Mouse (Mus musculus) small intestine, adult 2 months (tissue): Measurements from ENCODE around the gene Vhl. TPM values are rescaled to one million over a fixed set of nuclear protein-coding genes. Genes with fewer than 3 reads are reported as not detected.

Experiments used
- H3K27ac ChIP-seq: fragments of 200-500 bp; 2 replicates; pipeline ENCODE4 v1.5.1; 2012; ENCODE audit warnings: low read depth, low read length, control low read depth, inconsistent platforms; ENCODE audit not compliant: insufficient read depth
- H3K27me3 ChIP-seq: fragments of 200-500 bp; 2 replicates; pipeline ENCODE4 v1.6.1; 2012; ENCODE audit warnings: mild to moderate bottlenecking, moderate library complexity, low read length, inconsistent platforms; ENCODE audit not compliant: control insufficient read depth, insufficient read depth
- H3K36me3 ChIP-seq: fragments of 200-500 bp; 2 replicates; pipeline ENCODE4 v1.6.1; 2012; ENCODE audit warnings: mild to moderate bottlenecking, low read length, control low read depth, inconsistent platforms; ENCODE audit not compliant: control insufficient read depth, insufficient read depth
- H3K4me1 ChIP-seq: fragments of 200-500 bp; 2 replicates; pipeline ENCODE4 v1.6.1; 2012; ENCODE audit warnings: low read length, inconsistent platforms, mixed read lengths; ENCODE audit not compliant: control insufficient read depth, insufficient read depth, insufficient read length
- H3K4me3 ChIP-seq: fragments of 200-500 bp; 2 replicates; pipeline ENCODE4 v1.5.1; 2012; ENCODE audit warnings: low read depth, mild to moderate bottlenecking, control low read depth, inconsistent platforms, low read length, moderate library complexity
- CTCF ChIP-seq: fragments of 200-500 bp; IDR thresholded peaks from 2 replicates; pipeline ENCODE4 v1.5.1; 2012; ENCODE audit warnings: low read depth, mild to moderate bottlenecking, control low read depth, inconsistent platforms, low read length, moderate library complexity, mixed read lengths; ENCODE audit not compliant: insufficient replicate concordance, insufficient read length; ENCODE audit errors: extremely low read depth
- POLR2A ChIP-seq: fragments of 200-500 bp; IDR thresholded peaks from 2 replicates; pipeline ENCODE4 v1.6.1; 2012; ENCODE audit warnings: low read depth, mild to moderate bottlenecking, control low read depth, inconsistent platforms, low read length, moderate library complexity
- WGBS: fragments of 180-500 bp; shearing (Covaris S2); methylation state at CpG from one replicate; pipeline ENCODE4 v1.1.7; 2018; 5-methylcytosine and 5-hydroxymethylcytosine counted together
- polyA plus RNA-seq: library from polyadenylated mRNA; depleted of rRNA; stranded (reverse); fragments of >200 nt; gene quantifications from 2 replicates; pipeline ENCODE4 v1.2.3, GENCODE M21; 2012

The Vhl gene
- polyA plus RNA-seq, 1 experiment, result 7.8 TPM

GRCm38 (mm10) chr6:113597945-113598344 lies 25.8 kb upstream of the Vhl start:
- WGBS, result 88% methylated on average over 4 of the region's 4 CpGs

GRCm38 (mm10) chr6:113599833-113600232 lies 23.9 kb upstream of the Vhl start:
- Histone ChIP-seq H3K27me3 (no peaks in the 10 kb centered on the region), H3K27ac (no peak overlapping the region), H3K4me3 (no peak overlapping the region), H3K36me3 (no peaks in the 10 kb centered on the region), H3K4me1 (peaks cover 4% of the 10 kb centered on the region; the same call in 1 of the 2 replicates)
- WGBS, result 77% methylated on average over 5 of the region's 5 CpGs
- no peak for TF ChIP-seq CTCF
- no peak for TF ChIP-seq POLR2A

More at GRCm38 (mm10) chr6:113597945-113598344, 25.8 kb upstream of the Vhl start:
- no peaks in the 10 kb centered on the region for H3K27me3 ChIP-seq
- H3K4me3 ChIP-seq, result no peak overlapping the region
- no peaks in the 10 kb centered on the region for H3K4me1 ChIP-seq
- H3K36me3 ChIP-seq, result no peaks in the 10 kb centered on the region
- TF ChIP-seq POLR2A (no peak), CTCF (no peak)
- H3K27ac ChIP-seq, result no peak overlapping the region

DNA sequence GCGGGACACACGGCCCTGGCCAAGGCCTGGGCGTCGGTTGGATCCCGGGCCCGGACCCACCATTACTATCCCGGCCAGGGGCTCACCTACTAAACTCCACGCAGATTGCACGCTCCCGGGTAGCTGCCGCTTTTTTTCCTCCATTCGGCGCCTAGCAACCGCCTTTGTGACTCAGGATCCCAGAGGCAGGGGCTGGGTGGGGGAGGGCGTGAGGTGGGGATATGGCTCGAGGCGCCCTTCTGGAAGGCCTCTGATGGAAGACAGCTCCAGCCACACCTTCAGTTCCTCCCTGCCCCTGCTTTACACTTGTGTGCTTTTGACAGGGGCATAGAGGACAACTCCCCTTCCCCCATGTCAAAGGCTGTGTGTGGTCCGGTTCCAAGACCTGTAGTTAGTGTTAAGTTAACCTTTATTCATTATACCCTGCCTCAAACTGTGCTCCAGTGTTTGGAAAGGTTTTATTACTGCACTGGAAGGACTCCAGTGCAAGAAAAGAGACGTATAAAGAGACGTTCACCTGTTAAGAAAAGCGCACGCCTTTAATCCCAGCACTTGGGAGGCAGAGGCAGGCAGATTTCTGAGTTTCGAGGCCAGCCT lies 23.1 kb upstream of the Vhl start, which contains the start of gene Fancd2os:
TSS of gene Fancd2os (minus strand) at position 173 of the 597 bp plus-strand sequence.
- no peaks in the 10 kb centered on the region for H3K27me3 ChIP-seq
- peaks cover 4% of the 10 kb centered on the region; the same call in 1 of the 2 replicates for H3K4me1 ChIP-seq
- no peak within 1 kb of the TSS for H3K27ac ChIP-seq
- no peak for TF ChIP-seq CTCF
- no peak for TF ChIP-seq POLR2A
- no peaks in the 10 kb centered on the region for H3K36me3 ChIP-seq
- WGBS, result 57% methylated on average over 23 of the region's 23 CpGs
- no peak within 1 kb of the TSS for H3K4me3 ChIP-seq

DNA sequence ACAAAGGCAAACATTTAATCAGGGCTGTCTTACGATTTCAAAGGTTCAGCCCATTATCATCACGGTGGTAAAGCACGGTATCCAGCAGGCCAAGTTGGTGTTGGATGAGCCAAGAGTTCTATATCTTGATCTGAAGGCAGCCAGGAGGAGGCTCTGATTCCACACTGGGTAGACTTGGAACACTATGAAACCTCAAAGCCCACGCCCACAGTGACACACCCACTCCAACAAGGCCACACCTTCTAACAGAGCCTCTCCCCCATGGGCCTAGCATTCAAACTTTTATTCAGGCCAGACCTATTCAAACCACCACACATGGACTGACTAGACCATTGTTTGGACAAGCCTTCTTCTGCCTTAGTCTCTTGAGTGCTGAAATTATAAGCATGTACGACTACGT lies 20.9 kb upstream of the Vhl start:
- Histone ChIP-seq H3K4me3 (no peak overlapping the region), H3K4me1 (peaks cover 9% of the 10 kb centered on the region; the same call in 1 of the 2 replicates), H3K27ac (no peak overlapping the region), H3K36me3 (no peaks in the 10 kb centered on the region), H3K27me3 (no peaks in the 10 kb centered on the region)
- TF ChIP-seq POLR2A (no peak), CTCF (no peak)
- WGBS, result 81% methylated on average over 6 of the region's 6 CpGs

GRCm38 (mm10) chr6:113603993-113604392 lies 19.8 kb upstream of the Vhl start:
- Histone ChIP-seq H3K36me3 (peaks cover 1% of the 10 kb centered on the region; the same call in 1 of the 2 replicates), H3K4me3 (peak overlapping the region; percentile 92), H3K4me1 (peaks cover 9% of the 10 kb centered on the region; the same call in 1 of the 2 replicates), H3K27me3 (no peaks in the 10 kb centered on the region), H3K27ac (peak overlapping the region; percentile 48; the same call in 1 of the 2 replicates)
- WGBS, result 66% methylated on average over 12 of the region's 12 CpGs
- TF ChIP-seq POLR2A, result no peak
- no peak for TF ChIP-seq CTCF

GRCm38 (mm10) chr6:113604432-113605223 lies 19.1 kb upstream of the Vhl start, which contains the start of gene Brk1:
Brk1 (plus strand) TSS chr6:113604772.
- TF ChIP-seq CTCF (peak; percentile 55; the same call in 1 of the 2 replicates), POLR2A (peak; percentile 67; the same call in 1 of the 2 replicates)
- H3K27ac ChIP-seq, result peak within 1 kb of the TSS; percentile 48
- WGBS, result under 1% methylated on average over 63 of the region's 65 CpGs
- H3K27me3 ChIP-seq, result no peaks in the 10 kb centered on the region
- peak within 1 kb of the TSS; percentile 92 for H3K4me3 ChIP-seq
- peaks cover 1% of the 10 kb centered on the region; the same call in 1 of the 2 replicates for H3K36me3 ChIP-seq
- H3K4me1 ChIP-seq, result peaks cover 9% of the 10 kb centered on the region; the same call in 1 of the 2 replicates

DNA sequence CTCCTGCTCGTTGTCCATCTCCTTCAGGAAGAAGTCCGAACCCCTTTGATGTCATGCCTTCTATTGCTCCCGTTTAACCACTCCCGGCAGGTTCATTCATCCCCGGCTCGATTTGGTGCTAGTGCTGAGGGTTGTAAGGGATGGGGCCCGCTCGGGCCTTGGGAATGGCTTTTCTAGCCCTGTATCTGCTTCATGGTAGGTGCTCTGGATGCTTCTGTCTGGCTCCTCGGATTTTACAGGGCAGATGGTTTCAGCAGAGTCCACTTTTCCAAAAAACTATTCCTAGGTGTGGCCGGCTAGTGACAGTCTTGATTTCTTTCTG lies 18.6 kb upstream of the Vhl start:
- Histone ChIP-seq H3K4me3 (peak overlapping the region; percentile 92), H3K36me3 (peaks cover 1% of the 10 kb centered on the region; the same call in 1 of the 2 replicates), H3K4me1 (peaks cover 9% of the 10 kb centered on the region; the same call in 1 of the 2 replicates), H3K27me3 (no peaks in the 10 kb centered on the region), H3K27ac (peak overlapping the region; percentile 29; the same call in 1 of the 2 replicates)
- 1% methylated on average over 10 of the region's 10 CpGs for WGBS
- TF ChIP-seq CTCF, result peak; percentile 15; the same call in 1 of the 2 replicates
- TF ChIP-seq POLR2A, result no peak
